12 mouse cellular contexts compared by ENCODE assay signal in genomic region chr19:53869427-53870385, GRCm38 (mm10). TPM values are rescaled to one million over a fixed set of nuclear protein-coding genes. Genes with fewer than 3 reads are reported as not detected.
DNase-seq lines count a peak whose midpoint lies in the region; ATAC-seq lines count a peak whose summit lies in the region.
"Had no signal": no experiment of that assay in that cellular context is flagged by ENCODE, and none has a peak within 500 bp of the region (broad histone marks: within the 10 kb centered on the region; RNA-seq: fewer than 3 reads in every experiment).

No protein-coding gene starts in this region.

- peak; percentile 74 to 78 for DNase-seq in spleen, postnatal 36 days (ENCODE audit: low spot score in 2 of 2)
- DNase-seq in spleen, postnatal 14 days (ENCODE audit: low spot score in 2 of 2) = no peak
- DNase-seq in Muller cell, postnatal 12 days (ENCODE audit: inconsistent ontology term) = no peak
- DNase-seq in thymus, postnatal 0 days (ENCODE audit: low spot score) = no peak
- DNase-seq in cerebellum, adult 18-20 months = no peak
- DNase-seq: cerebellum, postnatal 14 days; layer of hippocampus, postnatal 36 days; lung, embryonic 14.5 days; lung, postnatal 4 days; thymus, postnatal 4 days had no signal

- ATAC-seq in activated CD4-positive, CD25-positive, alpha-beta regulatory T cell, adult 4 months = peak; percentile 68
- ATAC-seq in megakaryocyte progenitor cell, adult 5-6 weeks (replicated peaks; ENCODE audit: poor library complexity) = peak; percentile 75

RNA-seq across cellular contexts. Expression of gene Pdcd4, which starts 22.3 kb away (rescaled TPM):
- polyA plus RNA-seq in activated CD4-positive, CD25-positive, alpha-beta regulatory T cell, adult 4 months (2017; shearing (Covaris generic)) = 100 to 1,000 TPM; 479 to 707 TPM
- 295 and 305 TPM in 2 replicates for total RNA-seq in megakaryocyte progenitor cell, adult 5-6 weeks (2015)
- total RNA-seq in megakaryocyte progenitor cell, adult 5-6 weeks (2017) = 358 and 441 TPM in 2 replicates
- polyA plus RNA-seq in thymus, postnatal 0 days (2015; fragmentation: Nextera tagmentation; extraction: Ambion mirVana) = 156 and 182 TPM in 2 replicates

Comparison
In these comparisons a context has a peak if more than half of its experiments do, and no peak if none do; other contexts are left out.
1. DNase-seq: peak in spleen, postnatal 36 days (2 of 2); none in spleen, postnatal 14 days (0 of 2), Muller cell, postnatal 12 days (single experiment), thymus, postnatal 0 days (single experiment) and cerebellum, adult 18-20 months (0 of 2).